Mouse (Mus musculus) hindbrain, embryonic 14.5 days (tissue): ENCODE results near the gene Pfn1. TPM values are rescaled to one million over a fixed set of nuclear protein-coding genes. Genes with fewer than 3 reads are reported as not detected.

Source experiments
- ATAC-seq: fragments of 200-750 bp; cut with Nextera tagmentation; 2 replicates; pipeline ENCODE4 v1.8.0; 2017; ENCODE audit warnings: moderate number of reproducible peaks, mild to moderate bottlenecking, moderate TSS enrichment, moderate library complexity; ENCODE audit not compliant: low FRiP score
- DNase-seq: peaks from one replicate; pipeline ENCODE4 v3.0.0-alpha.2; 2015; ENCODE audit warnings: low spot score
- H3K27ac ChIP-seq: fragments of 300-500 bp; sonication (generic); 2 replicates; pipeline ENCODE4 v1.5.1; 2014; ENCODE audit warnings: mild to moderate bottlenecking, moderate library complexity
- H3K27me3 ChIP-seq: fragments of 300-500 bp; sonication (generic); 2 replicates; pipeline ENCODE4 v1.6.1; 2014; ENCODE audit warnings: mild to moderate bottlenecking, low read length, mixed read lengths; ENCODE audit not compliant: control insufficient read depth, insufficient read depth
- H3K36me3 ChIP-seq: fragments of 300-500 bp; sonication (generic); replicated peaks from 2 replicates; pipeline ENCODE4 v1.6.1; 2014; ENCODE audit not compliant: control insufficient read depth, insufficient read depth
- H3K4me1 ChIP-seq: fragments of 300-500 bp; sonication (generic); replicated peaks from 2 replicates; pipeline ENCODE4 v1.6.1; 2014; ENCODE audit warnings: antibody characterized with exemption, low read length, mixed read lengths; ENCODE audit not compliant: control insufficient read depth, insufficient read depth
- H3K4me2 ChIP-seq: fragments of 300-500 bp; sonication (generic); replicated peaks from 2 replicates; pipeline ENCODE4 v1.6.1; 2014; ENCODE audit warnings: mild to moderate bottlenecking, moderate library complexity
- H3K4me3 ChIP-seq: fragments of 300-500 bp; sonication (generic); replicated peaks from 2 replicates; pipeline ENCODE4 v1.5.1; 2014; ENCODE audit warnings: mild to moderate bottlenecking, low read length
- H3K9ac ChIP-seq: fragments of 300-500 bp; sonication (generic); 2 replicates; pipeline ENCODE4 v1.6.1; 2014
- H3K9me3 ChIP-seq: fragments of 300-500 bp; sonication (generic); 2 replicates; pipeline ENCODE4 v1.6.1; 2016; ENCODE audit warnings: low read length; ENCODE audit not compliant: control insufficient read depth
- WGBS: fragments of 180-500 bp; shearing (Covaris S2); extraction: QIAGEN DNeasy Blood & Tissue Kit; methylation state at CpG from one replicate; pipeline ENCODE4 v1.1.7; 2014; 5-methylcytosine and 5-hydroxymethylcytosine counted together
- polyA plus RNA-seq: library from polyadenylated mRNA; unstranded; fragments of >200 nt; fragmentation: Nextera tagmentation; extraction: Ambion mirVana; gene quantifications from 2 replicates; pipeline ENCODE4 v1.2.1, GENCODE M21; 2014

The Pfn1 gene
- polyA plus RNA-seq, 1 experiment from 2014 or later: 703 TPM

GRCm38 (mm10) chr11:70657991-70658390 lies 3.5 kb upstream of the Pfn1 start:
- no peak overlapping the region for H3K4me2 ChIP-seq
- H3K9me3 ChIP-seq: no peaks in the 10 kb centered on the region
- H3K27ac ChIP-seq: no peak overlapping the region
- H3K4me1 ChIP-seq: peaks cover 22% of the 10 kb centered on the region
- WGBS: 60% methylated on average over 9 of the region's 9 CpGs
- DNase-seq (no peak), ATAC-seq (no peak)
- H3K27me3 ChIP-seq: no peaks in the 10 kb centered on the region
- no peak overlapping the region for H3K4me3 ChIP-seq
- H3K36me3 ChIP-seq: peaks cover 25% of the 10 kb centered on the region
- no peak overlapping the region for H3K9ac ChIP-seq

GRCm38 (mm10) chr11:70657573-70657972 lies 3.1 kb upstream of the Pfn1 start:
- H3K4me2 ChIP-seq: no peak overlapping the region
- H3K4me1 ChIP-seq: peaks cover 26% of the 10 kb centered on the region
- H3K27me3 ChIP-seq: no peaks in the 10 kb centered on the region
- H3K27ac ChIP-seq: no peak overlapping the region
- H3K4me3 ChIP-seq: no peak overlapping the region
- no peak overlapping the region for H3K9ac ChIP-seq
- no peak for ATAC-seq
- WGBS: 59% methylated on average over 6 of the region's 6 CpGs
- no peak for DNase-seq
- H3K36me3 ChIP-seq: peaks cover 25% of the 10 kb centered on the region
- H3K9me3 ChIP-seq: no peaks in the 10 kb centered on the region

DNA sequence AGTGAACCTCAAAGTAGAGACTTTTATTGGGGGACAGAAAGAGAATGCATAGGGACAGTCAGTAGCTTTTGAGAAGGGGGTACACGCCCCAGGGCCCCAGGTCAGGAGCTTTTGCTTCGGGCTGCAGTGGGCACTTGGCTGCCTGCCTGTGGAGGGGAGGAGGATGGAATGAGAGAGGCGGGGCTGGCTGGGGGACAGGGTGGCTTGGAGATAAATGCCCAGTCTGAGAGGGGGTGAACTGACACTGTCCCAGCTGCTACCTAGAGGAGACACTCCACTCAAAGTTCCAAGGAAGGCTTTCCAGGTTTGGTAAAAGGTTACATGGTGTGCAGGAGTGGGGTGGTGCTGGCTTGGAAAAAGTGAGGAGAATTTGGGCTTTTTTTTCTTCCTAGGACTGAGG lies 2.5 kb upstream of the Pfn1 start, which contains the start of gene Eno3:
Eno3 (plus strand) TSS at position 239 of the 400 bp plus-strand sequence.
- Histone ChIP-seq H3K4me3 (peak within 1 kb of the TSS; percentile 100), H3K36me3 (peaks cover 25% of the 10 kb centered on the region), H3K4me1 (peaks cover 29% of the 10 kb centered on the region), H3K27me3 (no peaks in the 10 kb centered on the region), H3K27ac (peak within 1 kb of the TSS; percentile 96; the same call in 1 of the 2 replicates), H3K9me3 (no peaks in the 10 kb centered on the region), H3K4me2 (peak within 1 kb of the TSS; percentile 92), H3K9ac (peak within 1 kb of the TSS; percentile 100)
- DNase-seq: no peak
- 4% methylated on average over 3 of the region's 3 CpGs for WGBS
- no peak for ATAC-seq

DNA sequence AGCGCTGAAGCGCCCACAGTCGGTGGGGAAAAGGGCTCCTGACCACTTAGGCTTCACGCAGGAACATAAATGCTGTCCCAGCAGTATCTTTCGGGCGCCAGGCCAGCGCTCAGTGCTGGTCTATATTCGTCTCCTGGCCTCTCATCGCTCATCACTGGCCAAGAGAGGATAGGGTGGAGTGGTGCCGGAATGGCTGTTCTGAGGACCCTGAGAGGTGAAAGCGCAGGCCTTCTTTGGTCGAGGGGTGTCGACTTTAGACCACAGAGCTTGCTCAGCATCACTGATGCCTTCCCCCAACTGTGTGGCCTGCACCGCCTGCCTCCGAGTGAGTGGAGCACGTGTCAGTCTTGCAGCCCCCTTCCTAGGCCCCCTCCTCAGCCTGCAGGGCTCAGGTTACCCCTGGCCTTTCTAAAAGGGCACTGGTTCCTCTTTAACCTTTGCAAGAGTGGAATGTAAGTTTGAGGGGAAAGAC lies 2.0 kb upstream of the Pfn1 start:
- WGBS: 5% methylated on average over 16 of the region's 16 CpGs
- Histone ChIP-seq H3K27ac (0 out of 2 replicates have a peak overlapping the region, but pooled peaks have one; percentile 96), H3K4me1 (peaks cover 29% of the 10 kb centered on the region)

GRCm38 (mm10) chr11:70655571-70656455 lies 1.4 kb upstream of the Pfn1 start:
- Histone ChIP-seq H3K4me3 (peak overlapping the region; percentile 100), H3K9me3 (no peaks in the 10 kb centered on the region), H3K4me2 (peak overlapping the region; percentile 92), H3K4me1 (peaks cover 29% of the 10 kb centered on the region), H3K27me3 (no peaks in the 10 kb centered on the region), H3K36me3 (peaks cover 29% of the 10 kb centered on the region), H3K9ac (peak overlapping the region; percentile 100), H3K27ac (peak overlapping the region; percentile 96)
- DNase-seq: no peak
- WGBS: under 1% methylated on average over 59 of the region's 61 CpGs
- ATAC-seq: no peak

More for the DNA sequence above, 2.0 kb upstream of the Pfn1 start:
- Histone ChIP-seq H3K4me2 (peak overlapping the region; percentile 92), H3K9me3 (no peaks in the 10 kb centered on the region), H3K27me3 (no peaks in the 10 kb centered on the region), H3K36me3 (peaks cover 26% of the 10 kb centered on the region), H3K4me3 (peak overlapping the region; percentile 100), H3K9ac (peak overlapping the region; percentile 100)
- DNase-seq: no peak
- no peak for ATAC-seq

DNA sequence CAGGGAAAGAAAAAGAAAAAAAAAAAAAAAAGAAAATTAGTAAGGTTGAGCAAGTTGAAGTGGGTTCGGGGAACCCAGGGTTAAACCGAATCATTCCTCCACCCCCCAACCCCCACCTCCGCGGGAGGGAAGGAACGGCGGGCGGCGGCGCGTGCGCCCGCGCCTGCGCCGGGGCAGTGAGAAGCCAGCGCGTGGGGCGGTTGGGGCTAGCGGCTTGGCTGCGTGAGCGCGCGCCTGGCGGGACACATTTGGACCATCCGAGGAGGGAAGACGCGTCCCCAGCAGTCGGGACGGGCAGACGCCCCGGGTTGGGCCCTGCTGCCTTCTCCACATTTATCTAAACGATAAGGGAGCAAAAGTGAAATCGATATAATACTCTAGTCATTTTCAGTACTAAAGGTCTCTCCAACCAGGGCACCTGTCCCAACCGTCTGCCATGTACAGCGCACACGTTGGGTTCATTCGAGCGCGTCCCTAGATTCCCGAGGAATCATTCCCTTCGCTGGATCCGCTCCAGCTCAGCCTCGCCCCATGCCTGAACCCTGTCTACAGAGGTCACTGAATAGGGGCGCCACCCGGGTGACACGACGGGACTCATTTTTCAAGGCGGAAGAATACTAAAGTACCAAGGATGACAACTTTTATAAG lies 603 bp upstream of the Pfn1 start:
- Histone ChIP-seq H3K27me3 (no peaks in the 10 kb centered on the region), H3K27ac (peak overlapping the region; percentile 96), H3K9me3 (no peaks in the 10 kb centered on the region), H3K4me2 (peak overlapping the region; percentile 92), H3K36me3 (peaks cover 37% of the 10 kb centered on the region), H3K4me1 (peaks cover 29% of the 10 kb centered on the region), H3K4me3 (peak overlapping the region; percentile 100), H3K9ac (peak overlapping the region; percentile 100)
- DNase-seq (peak; percentile 82), ATAC-seq (peak; percentile 58)
- WGBS: 0% methylated on average over 48 of the region's 48 CpGs

- H3K36me3 ChIP-seq: peaks cover 44% of the 10 kb centered on the region
These were observed 873 bp downstream of the Pfn1 start for GRCm38 (mm10) chr11:70653345-70654197.

GRCm38 (mm10) chr11:70652884-70653344 lies 1.5 kb downstream of the Pfn1 start:
- Histone ChIP-seq H3K36me3 (peaks cover 48% of the 10 kb centered on the region), H3K4me1 (peaks cover 37% of the 10 kb centered on the region), H3K4me3 (peak overlapping the region; percentile 100), H3K27ac (peak overlapping the region; percentile 96; the same call in 1 of the 2 replicates), H3K9ac (peak overlapping the region; percentile 100), H3K9me3 (no peaks in the 10 kb centered on the region), H3K27me3 (no peaks in the 10 kb centered on the region), H3K4me2 (peak overlapping the region; percentile 92)
- no peak for DNase-seq
- WGBS: 68% methylated on average over 6 of the region's 6 CpGs
- no peak for ATAC-seq

More at GRCm38 (mm10) chr11:70653345-70654197, 873 bp downstream of the Pfn1 start:
- ATAC-seq (peak; percentile 60), DNase-seq (peak; percentile 63)
- H3K9me3 ChIP-seq: no peaks in the 10 kb centered on the region
- H3K4me3 ChIP-seq: peak overlapping the region; percentile 100
- peak overlapping the region; percentile 96 for H3K27ac ChIP-seq
- H3K4me1 ChIP-seq: peaks cover 31% of the 10 kb centered on the region
- H3K4me2 ChIP-seq: peak overlapping the region; percentile 92
- H3K9ac ChIP-seq: peak overlapping the region; percentile 100
- no peaks in the 10 kb centered on the region for H3K27me3 ChIP-seq
- under 1% methylated on average over 59 of the region's 63 CpGs for WGBS
